Mouse (Mus musculus): ENCODE measurements around the gene Stk39. TPM values are rescaled to one million over a fixed set of nuclear protein-coding genes. Genes with fewer than 3 reads are reported as not detected.
A peak's percentile ranks its signal among the peaks of the same experiment; 100 is the strongest.

Gene Stk39
- polyA plus RNA-seq, 1 experiment from 2014 or later, result 39.4 TPM

DNA sequence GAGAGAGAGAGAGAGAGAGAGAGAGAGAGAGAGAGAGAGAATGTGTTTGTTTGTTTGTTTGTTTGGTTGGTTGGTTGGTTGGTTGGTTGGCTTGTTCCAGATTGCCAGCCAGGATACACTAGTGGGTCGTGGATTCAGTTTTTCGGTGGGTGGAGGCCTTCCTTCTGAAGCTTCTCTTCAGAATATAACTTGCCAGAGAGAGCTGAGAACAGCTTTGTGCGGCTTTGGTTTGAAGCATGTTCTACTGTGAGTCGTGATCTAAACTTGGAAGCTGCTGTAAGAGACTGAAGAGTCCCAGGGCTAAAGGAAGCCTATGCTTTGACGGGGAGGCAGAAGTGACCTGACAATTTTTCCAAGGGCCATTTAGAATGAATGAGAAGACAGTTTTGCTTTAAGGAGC is 59.9 kb downstream of the Stk39 start:
- Histone ChIP-seq H3K27ac (no peak overlapping the region), H3K36me3 (no peaks in the 10 kb centered on the region), H3K4me1 (replicated peaks) (peaks cover 35% of the 10 kb centered on the region), H3K27me3 (no peaks in the 10 kb centered on the region), H3K9me3 (no peaks in the 10 kb centered on the region), H3K9ac (no peak overlapping the region), H3K4me2 (no peak overlapping the region), H3K4me3 (no peak overlapping the region)
- no peak for ATAC-seq (ENCODE audit: low FRiP score)
- WGBS, result 93% methylated on average over 5 of the region's 5 CpGs

DNA sequence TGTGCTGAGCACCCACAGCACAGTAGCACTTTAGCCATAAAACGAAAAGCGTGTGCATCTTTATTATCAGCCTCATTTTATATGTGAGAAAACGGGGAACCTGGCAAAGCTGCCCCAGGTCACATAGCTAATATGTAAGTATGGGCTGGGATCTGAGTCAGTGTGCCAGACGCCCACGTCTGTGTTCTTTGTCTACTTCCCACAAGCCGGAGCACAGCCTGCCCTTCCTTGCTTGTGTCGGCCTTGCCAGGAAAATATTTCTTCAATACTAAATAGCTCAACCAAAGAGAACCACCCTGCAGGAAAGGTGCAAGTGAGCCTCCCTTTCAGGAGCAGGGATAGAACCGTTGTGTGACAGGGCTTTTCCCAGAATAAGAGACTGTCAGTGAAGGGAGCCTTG is 60.9 kb downstream of the Stk39 start:
- Histone ChIP-seq H3K9me3 (no peaks in the 10 kb centered on the region), H3K4me2 (no peak overlapping the region), H3K4me1 (replicated peaks) (peaks cover 44% of the 10 kb centered on the region), H3K27ac (no peak overlapping the region), H3K4me3 (no peak overlapping the region), H3K9ac (no peak overlapping the region), H3K27me3 (no peaks in the 10 kb centered on the region), H3K36me3 (no peaks in the 10 kb centered on the region)
- no peak for ATAC-seq (ENCODE audit: low FRiP score)
- 68% methylated on average over 8 of the region's 8 CpGs for WGBS

DNA sequence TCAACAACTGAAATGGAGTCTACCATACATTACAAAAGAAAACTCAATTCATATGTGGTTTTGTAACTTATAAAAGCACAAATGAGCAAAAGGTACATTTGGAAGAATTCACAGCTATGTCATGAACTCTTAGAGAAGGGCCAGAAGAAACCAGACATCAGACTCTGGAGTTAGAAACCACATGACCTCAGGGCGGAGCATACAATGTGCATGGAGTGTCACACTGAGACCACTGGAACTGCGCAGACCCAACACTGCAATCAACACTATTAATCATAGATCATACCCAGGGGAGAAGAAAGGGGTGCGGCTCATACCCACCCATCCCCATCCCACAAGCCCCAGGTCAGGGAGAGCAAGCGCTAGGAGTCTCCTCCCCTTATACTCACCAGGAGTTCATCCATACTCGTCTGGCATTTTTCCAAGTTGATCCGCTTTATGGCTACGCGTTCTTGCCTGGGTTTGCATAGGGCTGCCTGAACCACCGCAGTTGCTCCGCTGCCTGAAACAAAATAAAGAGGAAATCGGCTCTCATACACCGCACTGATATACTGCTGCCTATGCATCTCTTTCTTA is 62.3 kb downstream of the Stk39 start:
- no peak overlapping the region for H3K27ac ChIP-seq
- H3K9me3 ChIP-seq, result no peaks in the 10 kb centered on the region
- no peak overlapping the region for H3K4me2 ChIP-seq
- no peak for ATAC-seq (ENCODE audit: low FRiP score)
- WGBS, result 77% methylated on average over 12 of the region's 12 CpGs
- peaks cover 57% of the 10 kb centered on the region for H3K4me1 ChIP-seq (replicated peaks)
- no peaks in the 10 kb centered on the region for H3K36me3 ChIP-seq
- H3K9ac ChIP-seq, result no peak overlapping the region
- H3K27me3 ChIP-seq, result no peaks in the 10 kb centered on the region
- H3K4me3 ChIP-seq, result no peak overlapping the region

DNA sequence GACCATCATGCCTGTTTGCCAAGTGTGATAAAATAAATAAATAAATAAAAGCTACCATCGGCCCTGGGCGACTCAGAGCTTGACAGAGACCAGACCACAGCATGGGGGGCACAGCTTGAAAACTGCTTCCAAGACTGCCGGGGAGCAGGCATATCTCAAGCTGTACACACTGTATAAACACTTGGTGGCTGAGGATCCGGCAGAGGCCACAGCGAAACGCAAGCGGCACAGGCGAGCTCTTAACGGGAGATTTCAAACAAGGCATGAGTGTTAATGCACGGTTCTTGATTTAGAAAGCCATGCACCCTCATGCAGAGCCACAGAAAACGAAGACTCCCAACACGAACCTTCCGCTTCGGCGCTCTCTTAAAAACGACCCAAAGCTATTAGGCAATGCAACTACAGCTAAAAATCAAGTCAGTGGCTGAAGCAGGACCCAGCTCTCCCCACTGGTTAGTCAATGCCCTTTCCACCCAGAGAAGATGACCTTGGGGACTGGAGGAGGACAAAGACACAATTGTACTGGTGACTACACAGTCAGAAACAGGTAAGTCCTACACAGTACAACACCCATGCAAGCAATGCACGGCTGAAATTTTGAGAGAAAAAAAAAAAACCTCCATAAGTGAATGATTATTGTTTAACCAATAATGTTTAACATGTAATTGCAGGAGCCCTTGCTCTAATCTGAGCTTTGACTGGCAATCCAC is 63.6 kb downstream of the Stk39 start:
- H3K4me3 ChIP-seq, result no peak overlapping the region
- H3K27me3 ChIP-seq, result no peaks in the 10 kb centered on the region
- no peaks in the 10 kb centered on the region for H3K9me3 ChIP-seq
- H3K4me1 ChIP-seq (replicated peaks), result peaks cover 65% of the 10 kb centered on the region
- WGBS, result 51% methylated on average over 17 of the region's 17 CpGs
- H3K36me3 ChIP-seq, result no peaks in the 10 kb centered on the region
- ATAC-seq (ENCODE audit: low FRiP score), result 0 out of 2 replicates have a peak, but pooled peaks have one; percentile 14
- H3K27ac ChIP-seq, result peak overlapping the region; percentile 8; the same call in 1 of the 2 replicates
- H3K4me2 ChIP-seq, result no peak overlapping the region
- 0 out of 2 replicates have a peak overlapping the region, but pooled peaks have one; percentile 29 for H3K9ac ChIP-seq

DNA sequence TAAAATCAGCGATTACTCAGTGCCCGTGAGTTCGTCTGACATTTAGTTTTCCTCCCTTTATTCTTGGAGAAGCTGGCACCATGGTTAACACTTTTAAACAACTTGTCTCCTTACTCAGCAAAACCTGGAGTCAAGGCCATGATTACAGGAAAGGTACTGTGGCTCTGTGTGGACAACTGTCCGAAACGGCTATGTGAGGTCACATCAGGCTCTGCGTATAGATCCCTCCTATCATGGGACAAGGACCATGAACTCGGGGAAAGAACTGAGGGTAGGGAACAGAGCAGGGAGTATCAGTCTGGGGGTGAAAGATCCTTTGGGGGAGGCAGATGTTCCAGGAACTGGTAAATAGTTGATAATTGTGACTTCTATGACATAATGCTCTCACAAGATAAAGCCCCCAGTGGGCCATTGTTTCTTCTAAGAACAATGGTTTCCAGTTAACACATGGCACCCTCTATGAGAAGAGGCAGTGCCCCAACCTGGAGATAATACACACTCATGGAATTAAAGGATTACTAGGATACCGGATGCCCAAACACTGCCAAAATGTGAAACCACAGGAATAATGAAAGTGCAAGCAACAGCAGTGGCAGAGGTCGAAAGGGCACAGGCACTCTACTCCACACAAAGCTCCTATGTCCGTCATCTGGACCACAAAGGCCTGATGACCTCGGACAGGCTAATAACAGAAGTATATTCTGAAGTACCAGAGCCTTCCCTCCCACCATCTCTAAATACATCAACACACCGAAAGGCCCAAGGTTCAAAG is 64.7 kb downstream of the Stk39 start:
- Histone ChIP-seq H3K4me2 (no peak overlapping the region), H3K27ac (no peak overlapping the region), H3K9me3 (no peaks in the 10 kb centered on the region), H3K27me3 (no peaks in the 10 kb centered on the region), H3K36me3 (no peaks in the 10 kb centered on the region), H3K4me1 (replicated peaks) (peaks cover 71% of the 10 kb centered on the region), H3K4me3 (no peak overlapping the region), H3K9ac (no peak overlapping the region)
- WGBS, result 41% methylated on average over 12 of the region's 12 CpGs
- ATAC-seq (ENCODE audit: low FRiP score), result no peak

DNA sequence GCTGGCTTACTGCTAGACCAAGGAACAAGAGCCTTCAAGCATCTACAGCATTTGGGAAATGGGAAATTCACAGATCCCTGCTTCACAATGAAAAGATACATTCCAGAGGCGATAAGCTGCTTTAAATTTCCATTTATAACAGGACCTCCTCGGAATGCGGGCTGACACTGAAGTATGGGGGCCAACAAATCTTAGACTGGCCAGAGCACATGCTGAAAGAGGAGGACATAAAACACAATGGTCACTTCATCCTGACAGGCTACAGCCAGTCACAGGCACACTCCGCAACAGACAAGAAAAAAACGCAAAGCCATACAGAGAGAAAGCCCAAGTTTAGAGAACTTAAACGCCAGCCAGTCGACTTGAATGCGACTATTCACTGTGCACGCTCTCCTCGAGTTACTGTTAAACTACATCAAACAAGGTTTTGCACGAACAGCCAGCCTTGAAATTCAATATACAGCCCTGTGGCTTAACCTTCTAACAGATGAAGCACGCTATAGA is 65.4 kb downstream of the Stk39 start:
- no peak overlapping the region for H3K4me2 ChIP-seq
- 20% methylated on average over 12 of the region's 12 CpGs for WGBS
- no peak overlapping the region for H3K4me3 ChIP-seq
- no peak overlapping the region for H3K9ac ChIP-seq
- no peaks in the 10 kb centered on the region for H3K36me3 ChIP-seq
- H3K9me3 ChIP-seq, result no peaks in the 10 kb centered on the region
- H3K27me3 ChIP-seq, result no peaks in the 10 kb centered on the region
- no peak for ATAC-seq (ENCODE audit: low FRiP score)
- peaks cover 71% of the 10 kb centered on the region for H3K4me1 ChIP-seq (replicated peaks)
- H3K27ac ChIP-seq, result peak overlapping the region; percentile 20; the same call in 1 of the 2 replicates

DNA sequence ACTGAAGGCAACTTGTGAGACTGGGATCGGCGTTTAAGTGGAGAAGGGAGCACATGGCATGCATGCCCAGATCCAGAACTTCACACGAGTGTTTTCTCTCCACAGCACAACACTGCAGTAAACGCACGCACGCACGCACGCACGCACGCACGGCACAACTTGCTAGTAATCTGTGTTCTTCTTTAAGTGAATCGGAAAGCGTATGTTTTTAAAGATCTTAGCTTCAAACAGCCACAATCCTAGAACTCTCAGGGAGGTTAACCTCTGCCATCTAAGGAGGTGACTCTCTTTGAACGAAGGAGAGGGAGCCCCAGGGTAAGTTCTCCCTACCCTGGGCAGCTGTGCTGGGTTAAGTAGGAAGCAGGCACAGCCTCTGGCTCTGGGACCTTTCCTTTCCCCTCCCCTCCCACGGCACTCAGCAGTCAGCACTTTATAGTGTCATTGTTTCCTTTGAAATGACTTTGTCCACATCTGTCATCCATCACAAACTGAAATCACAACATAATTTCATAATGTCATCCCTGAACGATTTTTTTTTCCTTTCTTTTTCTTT is 66.8 kb downstream of the Stk39 start:
- Histone ChIP-seq H3K9ac (no peak overlapping the region), H3K4me3 (no peak overlapping the region), H3K27ac (0 out of 2 replicates have a peak overlapping the region, but pooled peaks have one; percentile 58), H3K36me3 (peaks cover 5% of the 10 kb centered on the region; the same call in 1 of the 2 replicates), H3K4me1 (replicated peaks) (peaks cover 64% of the 10 kb centered on the region), H3K9me3 (no peaks in the 10 kb centered on the region), H3K27me3 (no peaks in the 10 kb centered on the region), H3K4me2 (peak overlapping the region; percentile 34)
- ATAC-seq (ENCODE audit: low FRiP score), result no peak
- 38% methylated on average over 16 of the region's 16 CpGs for WGBS

DNA sequence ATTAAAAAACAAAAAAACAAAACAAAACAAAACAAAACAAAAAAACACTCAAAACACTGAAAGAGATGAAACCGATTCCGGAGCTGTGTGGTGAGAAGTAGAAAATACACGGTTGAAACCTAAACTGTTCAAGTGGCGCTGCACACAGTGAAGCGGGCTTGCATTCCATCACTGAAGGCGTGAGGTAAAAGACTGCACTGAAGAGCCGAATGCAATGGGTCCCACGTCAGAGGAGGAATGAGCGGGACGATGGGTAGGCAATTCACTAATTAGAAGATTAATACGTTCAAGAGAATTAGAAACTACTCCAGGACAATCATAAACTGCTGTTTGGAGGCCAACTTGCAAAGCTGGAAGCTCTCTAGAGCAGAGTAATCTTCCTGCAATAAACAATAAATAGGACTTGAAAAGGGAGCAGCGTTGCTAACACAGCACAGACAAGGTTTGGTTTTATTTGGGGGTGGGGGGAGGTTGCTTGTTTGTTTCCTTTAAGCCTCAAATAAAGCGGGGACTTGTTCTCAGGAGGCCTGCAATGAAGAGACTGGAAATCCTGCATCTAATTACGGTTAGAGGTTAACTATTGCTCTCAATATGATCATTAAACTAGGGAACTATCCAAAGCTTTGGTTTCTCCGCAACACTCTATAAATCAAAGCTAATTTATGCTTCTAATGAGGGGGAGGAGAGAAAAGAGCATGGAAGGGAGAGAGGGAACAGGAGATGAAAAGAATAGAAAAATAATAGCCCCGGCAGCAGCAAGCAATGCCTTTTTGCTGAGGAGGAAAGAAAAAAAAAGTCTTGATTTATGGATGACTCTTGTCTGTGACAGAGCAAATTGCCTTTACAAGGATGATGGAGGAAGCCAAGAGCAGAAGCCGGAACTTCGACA is 67.5 kb downstream of the Stk39 start:
- Histone ChIP-seq H3K4me2 (peak overlapping the region; percentile 34), H3K36me3 (peaks cover 5% of the 10 kb centered on the region; the same call in 1 of the 2 replicates), H3K4me3 (no peak overlapping the region), H3K4me1 (replicated peaks) (peaks cover 57% of the 10 kb centered on the region), H3K9me3 (no peaks in the 10 kb centered on the region), H3K27ac (peak overlapping the region; percentile 58), H3K9ac (no peak overlapping the region), H3K27me3 (no peaks in the 10 kb centered on the region)
- ATAC-seq (ENCODE audit: low FRiP score), result peak; percentile 17; the same call in 1 of the 2 replicates
- 23% methylated on average over 18 of the region's 18 CpGs for WGBS

DNA sequence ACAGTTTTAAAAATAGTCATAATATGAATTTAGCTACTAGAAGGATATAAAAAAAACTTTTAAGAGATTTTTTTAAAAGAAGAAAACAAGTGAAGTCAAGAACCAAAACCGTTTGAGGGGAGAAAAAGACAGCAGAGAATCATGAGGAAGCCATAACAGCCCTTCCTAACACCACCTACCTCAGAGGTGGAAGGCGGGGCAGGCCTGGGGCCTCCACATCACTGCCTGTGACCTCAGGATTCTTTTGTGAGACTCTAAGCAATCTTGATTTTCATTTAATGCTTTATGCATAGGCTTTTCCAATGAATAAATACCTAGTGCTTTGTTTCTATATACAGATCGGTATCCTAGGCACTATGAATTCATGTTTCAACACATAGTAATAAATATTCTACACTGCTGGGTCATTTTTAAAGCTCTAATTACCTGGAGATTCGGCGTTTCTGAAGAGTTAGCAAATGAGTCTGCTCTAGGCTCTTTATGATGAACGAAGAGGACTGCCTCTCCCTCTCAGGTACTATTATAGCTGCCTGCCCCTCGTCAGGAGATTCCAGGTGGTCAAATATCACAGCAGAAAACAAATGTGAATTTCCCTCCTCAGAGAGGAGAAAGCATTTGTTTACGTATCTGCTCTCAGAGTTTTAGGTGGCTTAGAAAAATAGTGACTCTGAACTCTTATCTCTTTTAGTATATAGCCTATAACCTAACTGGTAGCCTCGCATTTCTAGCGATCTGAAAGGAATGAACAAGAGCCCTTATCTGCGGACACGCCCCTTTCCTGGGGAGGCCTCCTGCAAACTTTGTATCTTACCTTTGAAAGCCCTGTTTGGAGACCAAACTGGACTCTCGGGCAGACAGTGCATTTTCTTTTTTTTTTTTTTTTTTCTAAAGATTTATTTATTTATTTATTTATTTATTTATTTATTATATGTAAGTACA is 78.2 kb downstream of the Stk39 start:
- Histone ChIP-seq H3K36me3 (peaks cover 19% of the 10 kb centered on the region), H3K9me3 (no peaks in the 10 kb centered on the region), H3K4me3 (no peak overlapping the region), H3K4me2 (no peak overlapping the region), H3K9ac (no peak overlapping the region), H3K27ac (no peak overlapping the region), H3K27me3 (no peaks in the 10 kb centered on the region), H3K4me1 (replicated peaks) (0 out of 2 replicates have a peak, but pooled peaks cover 6% of the 10 kb centered on the region)
- ATAC-seq (ENCODE audit: low FRiP score), result no peak
- WGBS, result 86% methylated on average over 13 of the region's 13 CpGs

DNA sequence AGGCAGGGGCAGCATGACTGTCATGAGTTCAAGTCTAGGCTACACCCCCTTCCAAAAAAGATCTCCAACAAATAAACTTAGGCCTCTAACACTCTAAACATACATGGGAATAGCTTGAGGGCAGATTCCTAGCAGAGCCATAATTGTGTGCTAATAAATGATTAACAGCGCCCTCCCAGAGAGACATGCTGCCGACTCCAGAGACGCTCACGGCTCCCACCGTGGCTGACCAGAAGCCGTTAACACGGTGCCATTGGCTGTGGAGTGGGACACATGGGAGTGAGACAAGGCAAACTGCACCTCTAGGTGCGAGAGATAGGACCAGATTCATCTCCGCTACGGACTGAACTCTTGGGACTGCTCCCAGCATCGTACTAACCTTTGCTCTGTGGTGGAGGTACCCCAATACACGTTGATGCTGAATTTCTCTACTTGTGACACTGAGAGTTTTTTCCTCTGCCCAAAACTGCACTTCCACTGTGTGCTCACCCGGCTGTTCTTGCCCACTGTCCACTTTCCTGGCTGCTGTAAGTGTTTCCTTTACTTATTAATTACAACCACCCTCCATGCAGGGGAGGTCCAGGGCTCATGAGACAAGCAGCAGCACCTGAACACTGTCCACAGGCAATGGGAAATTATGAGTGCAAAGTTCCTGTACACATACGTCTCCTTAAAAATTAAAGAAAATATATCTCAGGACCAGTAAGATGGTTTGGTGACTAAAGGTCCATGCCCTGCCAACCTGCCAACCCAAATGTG is 84.1 kb downstream of the Stk39 start:
- no peak overlapping the region for H3K27ac ChIP-seq
- no peak overlapping the region for H3K4me2 ChIP-seq
- H3K27me3 ChIP-seq, result no peaks in the 10 kb centered on the region
- no peak overlapping the region for H3K9ac ChIP-seq
- no peak overlapping the region for H3K4me3 ChIP-seq
- H3K9me3 ChIP-seq, result no peaks in the 10 kb centered on the region
- 0 out of 2 replicates have a peak, but pooled peaks cover 5% of the 10 kb centered on the region for H3K36me3 ChIP-seq
- peaks cover 8% of the 10 kb centered on the region; the same call in 1 of the 2 replicates for H3K4me1 ChIP-seq (replicated peaks)
- no peak for ATAC-seq (ENCODE audit: low FRiP score)
- 82% methylated on average over 14 of the region's 14 CpGs for WGBS

Data from hindbrain, embryonic 13.5 days (tissue).